Mouse (Mus musculus): ENCODE measurements around the gene Agbl4. TPM values are rescaled to one million over a fixed set of nuclear protein-coding genes. Genes with fewer than 3 reads are reported as not detected.

Agbl4 gene
- total and polyA plus RNA-seq, 3 experiments: not detected

GRCm38 (mm10) chr4:111453275-111453674, 1055.8 kb downstream of the Agbl4 start:
- Histone ChIP-seq H3K4me1 (ENCODE audit: control insufficient read depth in 1 of 2, insufficient read depth in 2 of 2, low read length in 2 of 2) (no peaks in the 10 kb centered on the region), H3K36me3 (ENCODE audit: control insufficient read depth in 1 of 2, insufficient read depth in 2 of 2, low read length in 2 of 2) (no peaks in the 10 kb centered on the region), H3K9ac (ENCODE audit: control insufficient read depth, low read depth, low read length, poor library complexity, severe bottlenecking) (no peak overlapping the region), H3K9me3 (replicated peaks; ENCODE audit: insufficient read depth, low read length) (no peaks in the 10 kb centered on the region), H3K27ac (ENCODE audit: control insufficient read depth, low read depth, low read length) (no peak overlapping the region), H3K4me3 (ENCODE audit: control insufficient read depth in 1 of 2, insufficient read depth in 1 of 2, low read depth in 2 of 2, low read length in 2 of 2) (no peak overlapping the region), H3K27me3 (ENCODE audit: control insufficient read depth in 1 of 2, insufficient read depth in 2 of 2, low read length in 2 of 2) (no peaks in the 10 kb centered on the region), H3K79me2 (ENCODE audit: control insufficient read depth, insufficient read depth, low read length, poor library complexity) (no peaks in the 10 kb centered on the region)
- no peak for TF ChIP-seq USF2 (IDR thresholded peaks at IDR 0.05; ENCODE audit: borderline replicate concordance in 1 of 2, insufficient read depth in 1 of 2, low read depth in 1 of 2, low read length in 2 of 2)
- no peak for TF ChIP-seq E2F4 (IDR thresholded peaks at IDR 0.05; ENCODE audit: borderline replicate concordance, low read depth, low read length)
- TF ChIP-seq ZC3H11A (IDR thresholded peaks at IDR 0.05; ENCODE audit: low read depth, low read length): no peak
- TF ChIP-seq POLR2AphosphoS2 (IDR thresholded peaks at IDR 0.05; ENCODE audit: low read length): no peak
- TF ChIP-seq GABPA (IDR thresholded peaks at IDR 0.05; ENCODE audit: low read depth, low read length): no peak
- no peak for TF ChIP-seq CHD1 (IDR thresholded peaks at IDR 0.05; ENCODE audit: low read depth, low read length)
- TF ChIP-seq ETS1 (IDR thresholded peaks at IDR 0.05; ENCODE audit: low read depth, low read length): no peak
- TF ChIP-seq MAZ (IDR thresholded peaks at IDR 0.05; ENCODE audit: low read depth, low read length): no peak
- TF ChIP-seq MXI1 (IDR thresholded peaks at IDR 0.05; ENCODE audit: low read depth, low read length): no peak
- TF ChIP-seq RAD21 (IDR thresholded peaks at IDR 0.05; ENCODE audit: low read depth, low read length): no peak
- DNase-seq (ENCODE audit: low read depth, low spot score): no peak

DNA sequence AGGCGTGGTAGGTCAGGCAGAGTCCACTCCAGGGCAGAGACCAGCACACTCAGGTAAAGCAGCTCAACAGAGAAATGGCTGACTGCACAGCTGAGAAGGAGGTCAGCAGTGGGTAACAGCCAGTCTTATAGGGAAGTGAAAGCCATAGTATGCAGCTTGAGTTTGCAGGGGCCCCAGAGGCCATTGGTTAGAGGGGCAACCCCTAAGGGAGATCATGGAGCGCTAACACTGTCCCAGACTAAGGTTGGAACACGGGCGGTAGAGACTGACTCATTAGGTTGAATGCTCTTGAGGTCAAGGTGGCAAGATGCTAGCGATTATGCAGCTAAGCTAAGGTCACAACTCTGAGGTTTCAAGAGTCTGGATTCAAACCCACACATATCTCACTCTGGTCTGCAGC, 1058.2 kb downstream of the Agbl4 start:
- no peak overlapping the region for H3K9ac ChIP-seq (ENCODE audit: control insufficient read depth, low read depth, low read length, poor library complexity, severe bottlenecking)
- no peak for DNase-seq (ENCODE audit: low read depth, low spot score)
- H3K36me3 ChIP-seq (ENCODE audit: control insufficient read depth in 1 of 2, insufficient read depth in 2 of 2, low read length in 2 of 2): no peaks in the 10 kb centered on the region
- H3K27ac ChIP-seq (ENCODE audit: control insufficient read depth, low read depth, low read length): no peak overlapping the region
- no peaks in the 10 kb centered on the region for H3K79me2 ChIP-seq (ENCODE audit: control insufficient read depth, insufficient read depth, low read length, poor library complexity)
- H3K4me3 ChIP-seq (ENCODE audit: control insufficient read depth in 1 of 2, insufficient read depth in 1 of 2, low read depth in 2 of 2, low read length in 2 of 2): no peak overlapping the region
- no peaks in the 10 kb centered on the region for H3K4me1 ChIP-seq (ENCODE audit: control insufficient read depth in 1 of 2, insufficient read depth in 2 of 2, low read length in 2 of 2)
- no peaks in the 10 kb centered on the region for H3K27me3 ChIP-seq (ENCODE audit: control insufficient read depth in 1 of 2, insufficient read depth in 2 of 2, low read length in 2 of 2)
- TF ChIP-seq ZKSCAN1 (IDR thresholded peaks at IDR 0.05; ENCODE audit: low read depth, low read length) (no peak), ZNF384 (IDR thresholded peaks at IDR 0.05; ENCODE audit: low read depth, low read length) (no peak), CTCF (IDR thresholded peaks at IDR 0.05 in 2 of 3, conservative IDR thresholded peaks at IDR 0.05 in 1 of 3; ENCODE audit: control insufficient read depth in 1 of 3, insufficient read depth in 1 of 3, low read depth in 2 of 3, low read length in 3 of 3, poor library complexity in 1 of 3, severe bottlenecking in 1 of 3) (no peak), POLR2AphosphoS2 (IDR thresholded peaks at IDR 0.05; ENCODE audit: low read length) (no peak), MXI1 (IDR thresholded peaks at IDR 0.05; ENCODE audit: low read depth, low read length) (no peak), NRF1 (IDR thresholded peaks at IDR 0.05; ENCODE audit: insufficient read depth, low read depth, low read length, poor library complexity, severe bottlenecking) (no peak), TAL1 (IDR thresholded peaks at IDR 0.05; ENCODE audit: low read length) (no peak), GABPA (IDR thresholded peaks at IDR 0.05; ENCODE audit: low read depth, low read length) (no peak), ZMIZ1 (IDR thresholded peaks at IDR 0.05; ENCODE audit: low read depth, low read length) (no peak), RAD21 (IDR thresholded peaks at IDR 0.05; ENCODE audit: low read depth, low read length) (no peak), SIN3A (IDR thresholded peaks at IDR 0.05; ENCODE audit: low read length) (no peak), NELFE (IDR thresholded peaks at IDR 0.05; ENCODE audit: low read depth, low read length) (no peak), TBP (IDR thresholded peaks at IDR 0.05; ENCODE audit: low read depth, low read length) (no peak), MEF2A (IDR thresholded peaks at IDR 0.05; ENCODE audit: extremely low read depth, insufficient replicate concordance, low read depth, low read length, poor library complexity, severe bottlenecking) (no peak), UBTF (IDR thresholded peaks at IDR 0.05; ENCODE audit: borderline replicate concordance, insufficient read depth, low read depth, low read length) (no peak), MYC (IDR thresholded peaks at IDR 0.05; ENCODE audit: low read depth, low read length) (no peak), ETS1 (IDR thresholded peaks at IDR 0.05; ENCODE audit: low read depth, low read length) (no peak)
- H3K9me3 ChIP-seq (replicated peaks; ENCODE audit: insufficient read depth, low read length): no peaks in the 10 kb centered on the region
